Mouse (Mus musculus): Measurements from ENCODE around the gene Rbbp5. TPM values are rescaled to one million over a fixed set of nuclear protein-coding genes. Genes with fewer than 3 reads are reported as not detected.

The Rbbp5 gene
- total and polyA plus RNA-seq, 3 experiments = 33.3 to 43.5 TPM; not detected in 1

- H3K79me2 ChIP-seq (ENCODE audit: control insufficient read depth, insufficient read depth, low read length, poor library complexity) = no peaks in the 10 kb centered on the region
- no peaks in the 10 kb centered on the region for H3K9me3 ChIP-seq (replicated peaks; ENCODE audit: insufficient read depth, low read length)
- no peak overlapping the region for H3K4me3 ChIP-seq (ENCODE audit: control insufficient read depth in 1 of 2, insufficient read depth in 1 of 2, low read depth in 2 of 2, low read length in 2 of 2)
- DNase-seq (ENCODE audit: low read depth, low spot score) = no peak
- TF ChIP-seq TAL1 (IDR thresholded peaks at IDR 0.05; ENCODE audit: low read length) (no peak), USF1 (IDR thresholded peaks at IDR 0.05; ENCODE audit: low read depth, low read length) (no peak), ZNF384 (IDR thresholded peaks at IDR 0.05; ENCODE audit: low read depth, low read length) (no peak), CHD1 (IDR thresholded peaks at IDR 0.05; ENCODE audit: low read depth, low read length) (no peak), JUND (IDR thresholded peaks at IDR 0.05; ENCODE audit: low read depth, low read length) (no peak), EP300 (IDR thresholded peaks at IDR 0.05; ENCODE audit: low read depth in 1 of 2, low read length in 2 of 2) (no peak), HCFC1 (IDR thresholded peaks at IDR 0.05; ENCODE audit: low read depth, low read length) (no peak), ELF1 (IDR thresholded peaks at IDR 0.05; ENCODE audit: low read depth, low read length) (no peak), ZMIZ1 (IDR thresholded peaks at IDR 0.05; ENCODE audit: low read depth, low read length) (no peak), SIN3A (IDR thresholded peaks at IDR 0.05; ENCODE audit: low read length) (no peak), CHD2 (IDR thresholded peaks at IDR 0.05; ENCODE audit: low read length) (no peak), MYB (IDR thresholded peaks at IDR 0.05; ENCODE audit: low read depth, low read length) (no peak), CTCF (IDR thresholded peaks at IDR 0.05 in 2 of 3, conservative IDR thresholded peaks at IDR 0.05 in 1 of 3; ENCODE audit: control insufficient read depth in 1 of 3, insufficient read depth in 1 of 3, low read depth in 2 of 3, low read length in 3 of 3, poor library complexity in 1 of 3, severe bottlenecking in 1 of 3) (no peak), TCF12 (IDR thresholded peaks at IDR 0.05; ENCODE audit: low read depth, low read length) (no peak), POLR2AphosphoS2 (IDR thresholded peaks at IDR 0.05; ENCODE audit: low read length) (no peak)
- no peak overlapping the region for H3K27ac ChIP-seq (ENCODE audit: control insufficient read depth, low read depth, low read length)
- no peaks in the 10 kb centered on the region for H3K27me3 ChIP-seq (ENCODE audit: control insufficient read depth in 1 of 2, insufficient read depth in 2 of 2, low read length in 2 of 2)
- H3K4me1 ChIP-seq (ENCODE audit: control insufficient read depth in 1 of 2, insufficient read depth in 2 of 2, low read length in 2 of 2) = peaks cover 9 to 13% of the 10 kb centered on the region in 2 experiments
- no peak overlapping the region for H3K9ac ChIP-seq (ENCODE audit: control insufficient read depth, low read depth, low read length, poor library complexity, severe bottlenecking)
- peaks cover 1 to 11% of the 10 kb centered on the region in 2 experiments; a peak in 2 of 4 replicates for H3K36me3 ChIP-seq (ENCODE audit: control insufficient read depth in 1 of 2, insufficient read depth in 2 of 2, low read length in 2 of 2)
These were observed 43.8 kb upstream of the Rbbp5 start for GRCm38 (mm10) chr1:132433349-132433748.

GRCm38 (mm10) chr1:132434032-132434431, 43.1 kb upstream of the Rbbp5 start:
- Histone ChIP-seq H3K79me2 (ENCODE audit: control insufficient read depth, insufficient read depth, low read length, poor library complexity) (no peaks in the 10 kb centered on the region), H3K36me3 (ENCODE audit: control insufficient read depth in 1 of 2, insufficient read depth in 2 of 2, low read length in 2 of 2) (peaks cover 1 to 11% of the 10 kb centered on the region in 2 experiments; a peak in 2 of 4 replicates), H3K9me3 (replicated peaks; ENCODE audit: insufficient read depth, low read length) (no peaks in the 10 kb centered on the region), H3K27me3 (ENCODE audit: control insufficient read depth in 1 of 2, insufficient read depth in 2 of 2, low read length in 2 of 2) (no peaks in the 10 kb centered on the region), H3K9ac (ENCODE audit: control insufficient read depth, low read depth, low read length, poor library complexity, severe bottlenecking) (no peak overlapping the region), H3K4me3 (ENCODE audit: control insufficient read depth in 1 of 2, insufficient read depth in 1 of 2, low read depth in 2 of 2, low read length in 2 of 2) (no peak overlapping the region), H3K4me1 (ENCODE audit: control insufficient read depth in 1 of 2, insufficient read depth in 2 of 2, low read length in 2 of 2) (peaks cover 9 to 13% of the 10 kb centered on the region in 2 experiments), H3K27ac (ENCODE audit: control insufficient read depth, low read depth, low read length) (no peak overlapping the region)
- TF ChIP-seq TAL1 (IDR thresholded peaks at IDR 0.05; ENCODE audit: low read length) = no peak
- no peak for TF ChIP-seq HCFC1 (IDR thresholded peaks at IDR 0.05; ENCODE audit: low read depth, low read length)
- no peak for TF ChIP-seq RCOR1 (IDR thresholded peaks at IDR 0.05; ENCODE audit: low read depth, low read length)
- no peak for TF ChIP-seq TBP (IDR thresholded peaks at IDR 0.05; ENCODE audit: low read depth, low read length)
- TF ChIP-seq CHD2 (IDR thresholded peaks at IDR 0.05; ENCODE audit: low read length) = no peak
- TF ChIP-seq MXI1 (IDR thresholded peaks at IDR 0.05; ENCODE audit: low read depth, low read length) = no peak
- TF ChIP-seq MYB (IDR thresholded peaks at IDR 0.05; ENCODE audit: low read depth, low read length) = no peak
- no peak for TF ChIP-seq GATA1 (IDR thresholded peaks at IDR 0.05; ENCODE audit: low read depth, low read length)
- DNase-seq (ENCODE audit: low read depth, low spot score) = no peak

Data from MEL (cell line).